Mouse (Mus musculus) skeletal muscle tissue, adult 2 months (tissue): ENCODE measurements at regions not wholly inside any gene's neighbourhood (a gene's known extent, or its start where the extent isn't known, plus 50 kb on each side); places are given as distances from the start of the nearest gene placed in this dataset.
"Not testable (repeated sequence)": the region's sequence is repeated elsewhere in the genome, so short reads cannot be mapped to it uniquely, and the experiment has no call there.

ENCODE experiments used
- DNase-seq: peaks from one replicate; pipeline ENCODE4 v3.0.0-alpha.2; 2012; ENCODE audit warnings: low read depth, low spot score

- no peak for DNase-seq
These were observed 149.4 kb downstream of the Kcnrg start for GRCm38 (mm10) chr14:61756651-61757050.

GRCm38 (mm10) chr14:61757086-61757822 is 150.0 kb downstream of the Kcnrg start:
- DNase-seq = peak; percentile 91

GRCm38 (mm10) chr14:61757823-61758175 is 150.5 kb downstream of the Kcnrg start:
- DNase-seq = no peak

GRCm38 (mm10) chr14:61758586-61758985 is 151.3 kb downstream of the Kcnrg start:
- no peak for DNase-seq

- DNase-seq = not testable (repeated sequence)
These were observed 152.9 kb downstream of the Kcnrg start for GRCm38 (mm10) chr14:61760176-61760575.

GRCm38 (mm10) chr14:61762076-61762475 is 154.8 kb downstream of the Kcnrg start:
- no peak for DNase-seq

GRCm38 (mm10) chr14:61769881-61770280 is 162.6 kb downstream of the Kcnrg start:
- no peak for DNase-seq

- DNase-seq = no peak
These were observed 166.9 kb downstream of the Kcnrg start for GRCm38 (mm10) chr14:61774171-61774570.

- DNase-seq = no peak
These were observed 171.4 kb downstream of the Kcnrg start for GRCm38 (mm10) chr14:61778618-61779017.

GRCm38 (mm10) chr14:61783206-61783605 is 175.9 kb downstream of the Kcnrg start:
- no peak for DNase-seq

- DNase-seq = no peak
These were observed 177.4 kb downstream of the Kcnrg start for GRCm38 (mm10) chr14:61784609-61785008.

- DNase-seq = no peak
These were observed 178.8 kb downstream of the Kcnrg start for GRCm38 (mm10) chr14:61786031-61786430.

- DNase-seq = no peak
These were observed 180.5 kb downstream of the Kcnrg start for GRCm38 (mm10) chr14:61787746-61788145.

GRCm38 (mm10) chr14:61788998-61789790 is 181.9 kb downstream of the Kcnrg start:
- DNase-seq = peak; percentile 54

GRCm38 (mm10) chr14:61795976-61796645 is 188.9 kb downstream of the Kcnrg start:
- no peak for DNase-seq

- DNase-seq = no peak
These were observed 189.4 kb downstream of the Kcnrg start for GRCm38 (mm10) chr14:61796671-61797070.

GRCm38 (mm10) chr14:61803421-61803925 is 196.2 kb downstream of the Kcnrg start:
- no peak for DNase-seq

GRCm38 (mm10) chr14:61805433-61805832 is 198.2 kb downstream of the Kcnrg start:
- no peak for DNase-seq

GRCm38 (mm10) chr14:61808193-61808592 is 200.9 kb downstream of the Kcnrg start:
- DNase-seq = no peak

- DNase-seq = no peak
These were observed 202.6 kb downstream of the Kcnrg start for GRCm38 (mm10) chr14:61809716-61810437.

- DNase-seq = no peak
These were observed 203.6 kb downstream of the Kcnrg start for GRCm38 (mm10) chr14:61810836-61811235.

GRCm38 (mm10) chr14:61817711-61818110 is 210.5 kb downstream of the Kcnrg start:
- peak; percentile 21 for DNase-seq
